Mouse (Mus musculus) right cerebral cortex, postnatal 14 days (tissue): ENCODE data around the gene Ttc36.

Experiments
- DNase-seq: peaks from one replicate; pipeline ENCODE4 v3.0.0; 2022

Gene Ttc36

DNA sequence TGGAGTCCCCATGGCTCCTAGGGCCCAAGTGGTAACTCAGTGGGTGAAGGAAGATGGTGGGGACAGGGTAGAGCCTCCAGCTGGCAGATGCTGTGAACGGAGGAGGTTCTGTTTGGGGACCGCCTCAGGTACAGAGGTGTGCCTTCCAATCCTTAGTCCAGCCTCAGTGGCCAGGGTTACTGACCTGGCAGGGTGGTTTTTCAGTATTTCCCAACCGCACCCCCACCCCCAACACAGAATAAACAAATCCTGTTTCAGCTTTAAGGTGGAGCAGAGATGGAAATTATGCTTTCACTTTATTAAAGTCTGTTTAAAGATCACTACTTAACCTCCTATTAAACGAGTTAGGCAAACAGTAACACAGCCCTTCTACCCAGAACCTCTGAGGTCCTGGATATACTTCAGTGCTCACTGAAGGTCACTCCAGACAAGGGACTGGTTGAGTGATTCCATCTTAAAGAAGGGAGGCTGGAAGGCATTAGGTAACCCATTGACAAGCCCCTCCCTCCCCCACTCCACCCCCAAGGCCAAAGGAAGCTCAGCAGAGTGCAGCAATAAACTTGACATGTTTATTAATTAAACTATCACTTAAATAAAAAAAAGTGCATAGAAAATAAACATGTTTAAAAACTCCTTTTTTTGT, at the start of gene Ttc36:
Gene Ttc36 (minus strand): TSS at position 265 of the 643 bp plus-strand sequence.
- DNase-seq = no peak

DNA sequence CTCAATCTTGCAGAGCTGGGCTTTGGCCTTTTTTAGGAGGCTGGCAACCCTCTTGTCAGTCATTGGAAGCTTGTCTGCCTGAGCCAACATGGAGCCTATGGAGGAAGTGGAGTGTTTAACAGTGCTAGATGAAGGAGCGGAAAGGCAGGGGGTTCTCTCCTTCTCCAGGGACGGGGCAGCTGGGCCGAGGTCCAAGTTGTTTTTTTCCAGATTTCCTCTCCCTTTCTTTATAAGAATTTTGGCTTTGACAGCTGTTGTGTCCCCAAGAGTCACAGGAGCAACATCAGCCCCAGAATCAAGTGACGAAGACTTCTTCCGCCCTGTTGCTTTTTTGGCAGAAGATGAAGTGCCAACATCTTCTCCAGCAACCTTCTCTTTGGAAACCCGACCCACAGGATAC, 44.6 kb upstream of the Ttc36 start:
- no peak for DNase-seq

DNA sequence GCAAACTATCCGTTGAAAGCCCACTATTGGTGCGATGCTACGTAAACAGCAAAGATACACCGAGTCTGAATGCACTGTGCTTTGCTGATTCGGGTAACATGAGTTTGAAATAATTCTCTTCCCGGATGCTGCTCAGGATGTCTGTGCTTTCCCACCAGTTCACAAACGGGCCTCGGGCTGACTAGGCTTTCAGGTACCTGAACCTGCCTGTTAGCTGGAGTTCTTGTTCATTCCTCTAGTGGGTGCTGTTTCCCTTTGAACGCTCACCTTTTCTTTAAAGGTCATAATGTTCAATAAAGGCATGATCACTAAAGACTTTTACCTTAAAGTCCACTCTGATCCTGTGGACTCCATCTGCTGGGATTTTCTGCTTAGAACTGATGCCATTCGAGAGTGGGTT, 38.4 kb upstream of the Ttc36 start:
- DNase-seq = no peak

DNA sequence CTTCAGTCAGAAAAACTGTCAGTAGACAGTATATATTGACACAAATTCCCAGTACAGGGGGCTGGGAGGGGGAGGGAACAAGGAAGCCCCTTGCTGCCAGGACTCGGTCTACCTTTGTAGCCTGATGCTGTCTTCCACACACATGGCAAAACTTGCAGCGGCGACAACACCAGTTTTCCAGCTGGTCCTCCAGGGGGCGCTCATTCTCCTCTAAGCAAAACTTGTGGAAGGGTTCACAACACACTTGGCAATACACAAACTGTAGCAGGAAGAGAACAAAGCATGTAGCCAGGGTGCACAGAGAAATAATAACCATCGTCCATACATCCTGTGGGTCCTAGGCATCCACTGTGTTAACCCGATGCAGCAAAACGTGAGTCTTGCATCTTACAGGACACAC, 33.6 kb upstream of the Ttc36 start:
- DNase-seq = peak; percentile 78

DNA sequence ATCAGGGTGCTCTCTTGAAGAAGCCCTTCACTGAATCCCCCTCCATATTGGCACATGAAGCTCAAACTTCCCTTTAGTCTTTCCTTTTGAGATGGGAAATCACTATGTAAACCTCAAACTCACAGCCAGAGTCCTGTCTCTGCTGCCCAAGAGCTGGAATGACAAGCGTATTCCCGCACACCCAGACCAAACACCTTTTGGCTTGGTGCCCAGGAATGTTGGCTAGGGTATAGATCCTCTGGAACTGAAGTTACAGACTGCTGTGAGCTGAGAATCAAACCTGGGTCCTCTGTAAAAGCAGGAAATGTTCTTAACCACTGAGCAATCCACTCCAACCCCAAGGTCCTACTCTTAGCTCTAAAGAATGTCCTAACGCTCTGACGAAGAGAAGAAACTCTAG, 29.5 kb upstream of the Ttc36 start:
- DNase-seq = no peak

DNA sequence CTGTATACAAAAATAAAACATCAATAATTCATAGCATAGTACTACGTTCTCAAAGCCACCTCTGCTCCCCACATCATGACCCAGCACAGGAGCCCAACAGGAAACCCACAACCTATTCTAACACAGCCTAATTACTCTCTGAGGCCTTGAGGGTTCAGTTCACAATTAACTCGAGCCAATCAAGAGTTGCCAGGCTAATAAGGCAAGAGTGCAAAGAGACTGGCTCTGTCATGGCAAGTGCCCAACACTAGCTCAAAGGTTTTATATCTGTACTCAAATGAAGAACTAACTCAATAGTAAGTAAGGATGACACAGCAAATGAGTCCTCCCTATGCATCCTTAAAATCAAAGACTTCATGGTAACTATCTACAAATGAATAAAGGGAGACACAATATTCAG, 27.6 kb upstream of the Ttc36 start:
- no peak for DNase-seq

DNA sequence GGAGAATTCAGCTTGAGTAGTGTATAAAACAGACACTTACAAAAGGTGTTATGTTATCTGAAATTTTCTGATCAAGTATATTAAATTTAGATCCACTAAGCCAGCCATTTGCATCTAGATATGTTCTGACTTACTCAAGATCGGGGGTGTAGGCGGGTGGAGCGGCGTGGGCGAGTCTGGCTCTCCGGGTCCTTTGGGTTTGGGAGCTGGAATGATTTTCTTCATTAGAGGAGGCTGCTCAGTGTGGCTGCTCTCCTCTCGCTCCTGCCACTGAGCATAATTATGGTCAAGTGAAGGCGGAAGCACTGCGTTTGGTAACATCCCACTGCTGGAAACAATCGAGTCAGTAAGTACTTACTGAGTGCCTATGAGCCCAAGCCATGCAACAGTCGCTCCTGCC, 26.1 kb upstream of the Ttc36 start:
- DNase-seq = no peak

DNA sequence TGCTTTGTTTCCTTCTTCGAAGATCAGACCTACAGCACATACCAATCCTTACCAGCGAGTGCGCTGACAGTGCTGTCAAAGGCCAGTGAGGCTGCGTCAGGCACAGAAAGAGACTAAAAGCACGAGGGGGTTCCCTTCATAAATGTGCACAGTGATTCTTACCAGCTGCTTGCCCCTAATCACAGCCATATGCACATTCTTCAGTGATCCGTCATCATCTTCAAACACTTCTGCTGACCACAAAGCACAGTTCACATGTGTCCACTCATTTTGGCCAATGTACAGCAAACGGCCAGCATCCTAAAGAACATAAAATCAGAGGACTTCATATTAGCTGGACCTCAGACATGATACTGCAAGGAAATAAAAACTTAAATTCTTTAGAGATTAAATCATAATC, 23.8 kb upstream of the Ttc36 start:
- DNase-seq = no peak

DNA sequence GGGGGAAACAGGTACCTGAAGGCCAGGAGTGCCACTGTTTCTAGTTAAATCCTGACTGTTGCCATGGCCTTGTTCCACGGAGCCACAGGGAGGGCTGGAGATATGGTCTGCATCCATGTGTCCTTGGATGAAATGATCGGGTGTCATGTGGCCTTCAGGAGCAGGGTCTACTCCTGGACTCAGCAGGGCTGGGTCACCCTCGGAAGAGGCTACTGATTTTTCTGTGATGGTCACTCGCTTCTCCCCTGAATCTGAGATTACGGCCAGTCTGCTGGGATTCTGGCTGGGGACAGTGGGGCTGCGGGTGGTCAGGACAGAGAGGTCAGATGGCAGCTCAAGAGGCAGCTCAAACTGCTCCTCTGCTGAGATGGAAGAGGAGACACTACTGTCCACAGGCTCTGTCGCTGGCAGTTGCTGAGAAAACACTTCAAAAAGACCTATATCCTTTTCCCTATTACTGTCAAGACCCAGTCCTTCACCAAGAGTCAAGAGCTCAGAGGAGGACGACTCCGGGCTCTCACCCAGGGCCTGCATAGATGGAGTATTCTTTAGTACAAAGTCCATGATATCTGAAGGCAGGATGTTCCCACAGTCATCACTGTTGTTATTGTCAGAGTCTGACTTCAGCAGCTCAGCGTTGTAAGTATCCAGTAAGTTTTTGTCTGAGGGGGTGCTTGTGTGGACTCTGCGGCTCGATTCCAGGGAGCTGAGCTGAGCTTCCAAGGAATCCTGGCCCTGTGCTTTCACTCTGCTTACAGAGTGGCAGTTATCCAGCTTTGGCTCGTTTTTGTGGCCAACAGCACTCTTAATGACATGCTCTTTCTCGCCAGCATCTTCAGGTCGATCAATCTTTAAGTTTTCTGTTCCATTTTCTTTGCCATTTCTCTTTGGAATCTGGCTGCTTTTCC, 17.3 kb upstream of the Ttc36 start:
- no peak for DNase-seq

DNA sequence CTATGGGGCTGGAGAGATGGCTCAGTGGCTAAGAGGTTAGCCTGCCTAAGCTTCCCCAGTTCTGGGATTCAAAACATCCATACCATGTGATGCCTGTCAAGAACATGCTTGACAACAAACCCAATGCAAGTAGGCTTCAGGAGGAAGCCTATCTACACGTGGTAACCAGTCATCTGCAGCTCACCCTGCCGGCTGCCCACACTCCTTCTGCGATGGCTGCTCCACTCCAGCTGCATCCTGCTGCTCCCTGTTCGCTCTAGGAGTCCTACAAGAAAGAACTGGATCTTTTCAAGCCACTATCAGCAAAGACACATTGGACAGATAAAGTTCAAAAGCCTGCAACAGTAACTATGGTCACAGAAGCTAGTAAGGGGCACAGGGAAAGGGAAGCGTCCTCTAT, 14.7 kb upstream of the Ttc36 start:
- no peak for DNase-seq

DNA sequence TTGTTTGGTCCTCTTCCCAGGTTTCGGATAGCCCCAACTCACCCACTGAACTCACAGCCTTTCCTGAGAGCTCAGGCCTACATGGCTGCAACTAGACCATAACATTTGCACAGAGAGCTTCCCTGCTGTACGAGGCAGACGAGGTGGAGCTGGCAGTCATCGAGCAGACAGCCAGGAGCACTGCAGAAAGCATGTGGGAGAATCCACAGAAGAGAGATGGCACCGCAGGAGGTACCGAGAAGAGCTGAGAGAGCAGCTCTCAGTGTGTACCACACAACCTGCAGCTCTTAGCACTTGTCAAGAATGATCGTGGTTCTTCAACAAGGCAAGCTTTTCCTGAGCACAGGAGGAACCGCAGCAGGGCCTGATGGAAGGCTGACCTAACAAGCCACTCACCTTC, 11.3 kb upstream of the Ttc36 start:
- DNase-seq = no peak

DNA sequence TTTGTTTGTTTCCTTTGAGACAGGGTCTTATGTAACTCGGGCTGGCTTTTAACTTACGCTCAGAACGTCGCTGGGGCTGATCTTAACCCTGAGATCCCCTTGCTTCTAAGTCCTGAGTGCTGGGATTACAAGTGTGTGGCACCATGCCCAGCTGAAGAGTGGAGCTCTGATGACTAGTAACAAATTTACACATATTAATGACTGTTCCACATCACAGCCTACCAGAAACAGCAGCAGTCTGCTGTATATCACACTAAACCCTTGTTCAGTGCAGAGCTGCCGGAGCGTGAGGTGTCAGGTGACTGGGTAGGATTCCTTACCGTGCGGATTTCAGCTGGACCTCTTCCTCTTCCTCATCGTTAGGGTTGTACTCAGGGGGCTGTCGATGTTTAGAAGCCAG, 7.4 kb upstream of the Ttc36 start:
- DNase-seq = no peak

DNA sequence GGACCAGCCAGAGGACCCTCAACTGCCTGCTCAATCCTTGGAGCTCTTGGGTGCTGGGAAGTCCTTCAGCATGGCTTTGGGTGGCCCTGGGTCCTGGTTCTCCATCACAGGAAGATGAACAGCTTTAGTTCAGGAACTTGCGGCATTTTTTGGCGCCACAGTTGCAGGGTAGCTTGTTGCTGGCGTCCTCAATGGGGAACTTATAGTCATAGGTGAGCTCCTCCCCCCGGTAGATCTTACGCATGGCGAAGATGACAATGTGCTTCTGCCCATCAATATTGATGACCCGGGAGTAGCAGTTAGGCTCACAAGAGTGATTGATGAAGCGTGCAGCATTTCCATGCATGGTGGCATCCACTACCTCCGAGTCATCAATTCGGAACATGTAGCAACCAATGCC, 4.9 kb upstream of the Ttc36 start:
- no peak for DNase-seq

DNA sequence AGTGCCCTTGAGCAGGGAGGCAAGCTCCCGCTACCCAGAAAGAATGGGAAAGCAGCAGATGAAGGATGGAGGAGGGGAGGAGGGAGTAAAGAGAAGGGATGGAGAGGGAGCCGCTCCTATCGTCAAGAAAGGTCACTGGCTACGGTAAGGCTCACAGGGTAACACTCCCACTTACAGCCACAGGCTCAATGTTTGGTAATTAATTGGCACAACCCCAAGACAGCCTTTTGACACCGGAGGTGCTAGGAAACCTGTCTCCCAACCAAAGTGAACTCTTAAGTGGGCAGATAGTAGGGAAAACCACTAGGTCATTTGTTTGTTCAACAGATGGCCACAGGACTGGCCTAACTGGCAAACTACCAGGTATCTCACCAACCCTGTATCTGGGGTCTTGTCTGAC, 4.3 kb upstream of the Ttc36 start:
- no peak for DNase-seq

DNA sequence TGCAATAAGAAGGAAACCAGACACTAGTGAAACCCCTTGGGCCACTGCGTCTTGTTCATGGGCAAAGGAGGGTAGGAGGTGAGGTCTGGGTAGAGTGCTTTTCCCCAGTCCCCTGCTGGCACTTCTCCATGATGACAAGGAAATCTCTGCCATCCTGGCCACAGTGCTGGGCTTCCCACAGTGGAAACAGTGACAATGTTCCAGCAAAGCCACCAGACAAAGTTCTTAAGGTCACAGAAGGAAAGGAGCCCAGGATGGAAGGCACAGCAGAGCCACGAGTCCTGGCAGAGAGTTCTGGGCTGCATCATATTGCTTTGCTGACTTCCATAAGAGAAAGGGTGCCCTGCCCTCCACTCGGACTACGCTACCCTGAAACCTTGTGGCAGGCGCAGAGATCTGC, 2.7 kb upstream of the Ttc36 start:
- no peak for DNase-seq

DNA sequence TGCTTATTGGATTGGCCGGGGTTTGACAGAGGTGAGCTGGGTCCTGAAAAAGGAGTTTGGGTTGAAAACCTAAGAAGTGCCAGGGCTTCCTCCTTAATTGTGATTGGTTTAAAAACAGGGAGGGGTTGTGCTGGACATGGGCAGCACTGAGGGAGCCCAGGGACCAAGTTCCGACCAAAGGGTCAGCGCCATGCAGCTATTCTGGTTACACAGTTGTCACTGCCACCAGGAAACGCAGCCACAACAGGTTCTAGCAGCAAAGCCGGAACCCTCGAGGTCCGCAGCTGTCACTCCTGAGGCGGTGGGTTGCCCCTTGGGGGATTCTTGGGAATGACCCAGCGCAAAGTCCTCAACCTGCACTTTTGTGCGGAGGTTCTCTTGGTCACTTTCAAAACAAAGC, 1.8 kb upstream of the Ttc36 start:
- no peak for DNase-seq

DNA sequence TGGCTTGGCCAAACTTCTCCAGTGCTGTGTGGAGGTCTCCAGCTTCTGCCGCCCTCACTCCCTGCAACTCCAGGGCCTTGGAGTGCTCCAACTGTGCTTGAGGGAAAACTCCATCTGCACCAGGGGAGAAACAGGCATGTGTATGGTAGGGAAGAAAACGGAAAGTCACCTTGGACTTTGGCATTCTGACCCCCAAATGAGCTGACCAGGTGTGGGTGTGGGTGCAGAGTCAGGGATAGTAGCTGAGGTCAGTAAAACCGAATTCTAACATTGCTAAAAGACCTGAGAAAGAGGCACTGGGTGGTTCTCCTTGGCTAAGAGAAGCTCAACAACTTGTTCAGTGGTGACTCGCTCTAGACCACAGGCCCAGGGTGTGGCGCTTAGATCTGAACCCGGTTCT, 1.2 kb downstream of the Ttc36 start:
- DNase-seq = no peak

DNA sequence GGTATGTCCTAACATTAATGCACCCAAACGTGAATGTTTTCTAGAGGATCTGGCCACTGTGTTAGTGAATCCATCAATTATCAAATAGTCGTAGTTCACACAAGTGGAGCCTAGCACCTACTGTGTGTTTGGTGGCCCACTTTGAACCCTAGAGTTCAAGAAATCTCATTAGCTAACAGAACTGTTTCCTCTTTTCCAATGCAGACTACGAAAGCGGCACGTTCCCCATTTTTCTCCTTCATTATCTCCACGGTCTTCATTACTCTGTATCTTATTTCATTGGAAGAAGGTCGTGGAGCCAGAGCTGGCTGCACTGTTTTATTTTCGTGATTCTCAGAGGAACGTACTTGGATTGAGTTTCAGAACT, 2.9 kb downstream of the Ttc36 start:
- DNase-seq = no peak

DNA sequence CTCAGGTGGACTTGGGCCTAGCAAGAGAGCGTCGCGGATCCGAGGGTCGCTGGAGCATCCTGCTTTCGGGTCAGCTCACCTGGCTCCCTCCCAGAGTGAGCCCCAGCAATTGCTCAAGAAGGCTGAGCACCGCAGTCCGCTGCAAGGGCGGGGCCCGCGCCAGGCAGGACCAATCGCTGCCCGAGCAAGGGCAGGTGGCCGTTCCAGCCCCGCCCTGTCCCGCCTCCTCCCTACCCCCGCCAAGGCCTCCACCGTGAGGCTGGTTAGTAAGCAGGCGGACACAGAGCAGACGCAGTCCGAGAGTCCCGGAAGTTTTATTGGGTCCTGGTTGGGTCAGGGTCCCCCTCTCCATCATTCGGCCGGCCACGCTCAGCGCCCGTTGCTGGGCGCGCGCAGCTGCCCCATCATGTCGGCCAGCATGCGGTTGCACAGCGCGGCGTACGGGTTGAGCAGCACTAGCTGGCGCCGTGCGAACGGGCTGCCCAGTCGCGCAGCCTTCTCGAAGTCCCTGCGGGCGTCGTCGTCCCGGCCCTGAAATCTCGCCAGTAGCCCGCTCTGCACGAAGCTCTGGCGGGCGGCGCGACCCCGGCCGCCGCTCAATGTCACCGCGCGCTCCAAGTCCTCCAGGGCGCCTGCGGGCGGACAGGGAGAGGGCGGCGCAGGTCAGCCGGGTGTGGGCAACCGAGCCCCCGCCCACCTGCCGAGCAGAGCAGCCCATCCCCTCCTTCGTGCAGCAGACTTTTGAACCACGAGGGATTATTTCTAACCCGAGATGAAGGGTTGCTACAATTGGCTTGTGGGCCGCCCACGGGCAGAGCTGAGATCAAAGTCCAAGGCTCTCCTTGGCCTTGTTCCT, 3.5 kb downstream of the Ttc36 start, which contains the start of gene Tmem25:
Gene Tmem25 (minus strand): TSS at position 206 of the 856 bp plus-strand sequence.
- peak; percentile 88 for DNase-seq

DNA sequence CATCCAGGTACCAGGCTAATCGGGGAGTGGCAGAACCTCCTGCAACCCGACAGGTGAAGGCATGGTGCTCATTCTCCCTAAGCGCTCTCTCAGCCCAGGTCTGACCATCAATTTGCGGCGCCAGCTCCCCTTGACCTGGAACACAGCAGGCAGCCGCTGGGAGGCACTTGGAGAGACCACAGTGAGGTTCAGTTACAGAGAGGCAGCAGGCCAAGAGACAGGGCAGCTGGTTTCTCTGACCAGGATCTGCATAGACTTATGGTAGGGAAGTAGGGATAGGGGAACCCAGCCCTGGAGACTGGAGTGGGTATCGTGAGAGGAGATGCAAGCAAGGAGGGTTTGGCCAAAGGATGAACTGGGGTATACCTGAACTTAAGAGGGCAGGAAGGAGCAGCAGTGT, 4.6 kb downstream of the Ttc36 start:
- no peak for DNase-seq

DNA sequence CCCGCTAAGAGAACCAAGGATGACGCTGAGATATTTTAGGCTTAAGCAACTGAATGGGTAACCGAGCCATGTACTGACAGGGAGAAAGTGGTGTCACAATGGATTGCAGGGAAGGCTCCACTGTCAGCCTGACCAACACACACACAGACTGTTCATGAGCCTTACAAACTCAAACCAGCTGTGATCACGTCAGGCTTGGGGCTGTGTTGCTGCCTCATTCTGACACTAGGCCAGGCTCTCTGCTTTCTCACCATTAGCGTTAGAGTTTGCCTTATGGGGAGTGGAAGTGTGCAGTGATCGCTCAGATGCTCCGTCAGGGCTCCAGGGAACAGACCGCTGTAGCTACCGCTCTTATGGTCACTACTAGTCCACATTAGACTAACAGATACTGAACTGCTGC, 10.0 kb downstream of the Ttc36 start:
- DNase-seq = no peak

DNA sequence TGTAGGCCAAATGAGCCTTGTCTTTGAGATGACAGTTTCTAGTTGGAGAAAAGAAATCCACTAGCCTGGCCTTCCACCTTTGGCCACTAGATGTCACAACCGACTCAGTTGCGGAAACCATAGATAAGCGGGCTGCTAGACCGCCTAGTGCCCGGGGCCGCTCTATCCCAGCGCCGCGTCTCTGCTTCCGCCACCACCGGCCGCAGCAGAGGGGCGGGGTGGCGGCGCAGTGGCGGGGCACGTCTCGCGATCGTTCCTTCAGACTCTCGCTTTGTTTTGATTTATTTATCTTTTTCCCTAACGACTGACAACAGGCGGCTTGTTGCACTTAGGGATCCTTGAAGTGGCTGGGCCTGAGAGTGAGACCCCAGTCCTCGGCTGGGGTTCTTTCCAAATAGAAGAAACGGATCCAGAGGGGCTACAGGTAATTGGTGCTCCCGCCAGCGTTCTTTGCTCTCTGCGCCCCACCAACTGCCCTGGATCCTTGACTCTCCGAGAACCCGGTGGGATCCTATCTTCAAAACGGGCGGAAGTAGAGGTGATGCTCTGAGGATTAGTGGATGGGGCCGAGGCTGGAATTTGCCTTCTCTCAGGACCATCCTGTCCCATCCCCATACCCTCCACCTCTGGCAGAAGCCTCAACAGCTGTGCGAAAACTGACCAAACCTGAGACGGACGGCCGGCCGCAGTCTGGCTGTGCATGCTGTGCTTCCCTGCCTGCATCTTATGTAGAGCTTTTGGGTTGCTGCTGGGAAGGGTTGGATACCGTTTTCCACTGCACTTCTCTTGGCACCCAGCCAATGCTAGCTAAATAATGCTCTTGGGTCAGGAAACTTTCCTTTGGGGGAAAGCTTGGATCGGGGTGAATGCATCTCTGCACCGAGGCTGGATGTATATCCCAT, 29.9 kb downstream of the Ttc36 start:
- DNase-seq = peak; percentile 95

DNA sequence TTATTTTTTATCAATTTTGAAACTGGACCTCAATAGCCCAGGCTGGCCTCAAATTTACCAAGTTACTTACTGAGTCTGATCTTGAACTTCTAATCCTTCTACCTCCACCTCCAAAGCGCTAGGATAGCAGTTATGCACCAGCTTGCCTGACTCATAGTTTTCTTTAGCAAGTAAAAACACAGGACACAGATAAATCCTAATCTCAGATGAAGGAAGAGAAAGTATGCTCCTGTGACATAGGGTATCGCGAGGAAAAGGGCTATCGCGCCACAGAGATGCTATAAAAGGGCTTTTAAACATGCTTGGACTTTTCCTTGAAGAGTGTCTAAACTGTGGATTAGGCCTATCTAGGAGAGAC, 30.5 kb downstream of the Ttc36 start:
- DNase-seq = no peak
